Mouse (Mus musculus) lung, embryonic 14.5 days (tissue): ENCODE results near the gene H2-Eb1. TPM values are rescaled to one million over a fixed set of nuclear protein-coding genes. Genes with fewer than 3 reads are reported as not detected.

Experiments used
- ATAC-seq: fragments of 200-750 bp; cut with Nextera tagmentation; 2 replicates; pipeline ENCODE4 v1.8.0; 2017; ENCODE audit warnings: mild to moderate bottlenecking, moderate TSS enrichment, moderate library complexity; ENCODE audit not compliant: insufficient read depth
- DNase-seq: peaks from one replicate; pipeline ENCODE4 v3.0.0-alpha.2; 2015
- H3K27ac ChIP-seq: fragments of 300-500 bp; sonication (generic); 2 replicates; pipeline ENCODE4 v1.5.1; 2014; ENCODE audit warnings: low read depth, mild to moderate bottlenecking, moderate library complexity
- H3K27me3 ChIP-seq: fragments of 300-500 bp; sonication (generic); 2 replicates; pipeline ENCODE4 v1.6.1; 2014; ENCODE audit warnings: low read length, control low read depth; ENCODE audit not compliant: insufficient read depth
- H3K36me3 ChIP-seq: fragments of 300-500 bp; sonication (generic); 2 replicates; pipeline ENCODE4 v1.6.1; 2014; ENCODE audit warnings: control low read depth; ENCODE audit not compliant: insufficient read depth
- H3K4me1 ChIP-seq: fragments of 300-500 bp; sonication (generic); 2 replicates; pipeline ENCODE4 v1.6.1; 2014; ENCODE audit warnings: antibody characterized with exemption, control low read depth; ENCODE audit not compliant: insufficient read depth
- H3K4me2 ChIP-seq: fragments of 300-500 bp; sonication (generic); 2 replicates; pipeline ENCODE4 v1.6.1; 2014; ENCODE audit warnings: mild to moderate bottlenecking
- H3K4me3 ChIP-seq: fragments of 300-500 bp; sonication (generic); 2 replicates; pipeline ENCODE4 v1.5.1; 2014; ENCODE audit warnings: low read depth, low read length
- H3K9ac ChIP-seq: fragments of 300-500 bp; sonication (generic); 2 replicates; pipeline ENCODE4 v1.6.1; 2014
- H3K9me3 ChIP-seq: fragments of 300-500 bp; sonication (generic); 2 replicates; pipeline ENCODE4 v1.6.1; 2016; ENCODE audit warnings: low read depth, low read length, control low read depth
- CTCF ChIP-seq: IDR thresholded peaks from 2 replicates; pipeline ENCODE4 v1.5.1; 2016; ENCODE audit warnings: antibody characterized with exemption, low read depth
- WGBS: fragments of 180-500 bp; shearing (Covaris S2); extraction: QIAGEN DNeasy Blood & Tissue Kit; methylation state at CpG from one replicate; pipeline ENCODE4 v1.1.7; 2014; 5-methylcytosine and 5-hydroxymethylcytosine counted together
- polyA plus RNA-seq: library from polyadenylated mRNA; unstranded; fragments of >200 nt; fragmentation: Nextera tagmentation; extraction: Ambion mirVana; gene quantifications from 2 replicates; pipeline ENCODE4 v1.2.1, GENCODE M21; 2014

H2-Eb1 gene
- polyA plus RNA-seq, 1 experiment from 2014 or later, result 2.3 TPM

DNA sequence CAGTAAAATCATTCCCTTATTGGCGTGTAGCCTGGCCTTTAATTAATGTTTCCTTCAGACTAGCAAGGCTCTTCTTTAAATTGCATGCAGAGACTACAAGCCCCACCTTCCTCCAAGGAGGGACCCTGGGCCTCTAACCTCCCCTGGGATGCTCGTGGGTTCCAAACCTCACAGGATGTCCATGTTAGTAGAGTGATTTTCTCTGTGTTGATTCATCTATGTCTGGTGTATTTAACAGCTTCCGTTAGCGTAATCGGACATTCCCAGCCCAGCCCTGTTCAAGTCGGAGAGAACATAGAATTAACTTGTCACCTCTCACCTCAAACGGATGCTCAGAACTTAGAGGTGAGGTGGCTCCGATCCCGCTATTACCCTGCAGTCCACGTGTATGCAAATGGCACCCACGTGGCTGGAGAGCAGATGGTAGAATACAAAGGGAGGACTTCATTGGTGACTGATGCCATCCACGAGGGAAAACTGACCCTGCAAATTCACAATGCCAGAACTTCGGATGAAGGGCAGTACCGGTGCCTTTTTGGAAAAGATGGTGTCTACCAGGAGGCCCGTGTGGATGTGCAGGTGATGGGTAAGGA, 57.4 kb downstream of the H2-Eb1 start:
- no peak overlapping the region for H3K4me3 ChIP-seq
- DNase-seq, result no peak
- H3K27me3 ChIP-seq, result no peaks in the 10 kb centered on the region
- ATAC-seq, result no peak
- no peak for TF ChIP-seq CTCF
- H3K27ac ChIP-seq, result no peak overlapping the region
- H3K36me3 ChIP-seq, result no peaks in the 10 kb centered on the region
- H3K9me3 ChIP-seq, result no peaks in the 10 kb centered on the region
- 76% methylated on average over 15 of the region's 15 CpGs for WGBS
- no peak overlapping the region for H3K9ac ChIP-seq
- H3K4me2 ChIP-seq, result no peak overlapping the region
- H3K4me1 ChIP-seq, result no peaks in the 10 kb centered on the region

DNA sequence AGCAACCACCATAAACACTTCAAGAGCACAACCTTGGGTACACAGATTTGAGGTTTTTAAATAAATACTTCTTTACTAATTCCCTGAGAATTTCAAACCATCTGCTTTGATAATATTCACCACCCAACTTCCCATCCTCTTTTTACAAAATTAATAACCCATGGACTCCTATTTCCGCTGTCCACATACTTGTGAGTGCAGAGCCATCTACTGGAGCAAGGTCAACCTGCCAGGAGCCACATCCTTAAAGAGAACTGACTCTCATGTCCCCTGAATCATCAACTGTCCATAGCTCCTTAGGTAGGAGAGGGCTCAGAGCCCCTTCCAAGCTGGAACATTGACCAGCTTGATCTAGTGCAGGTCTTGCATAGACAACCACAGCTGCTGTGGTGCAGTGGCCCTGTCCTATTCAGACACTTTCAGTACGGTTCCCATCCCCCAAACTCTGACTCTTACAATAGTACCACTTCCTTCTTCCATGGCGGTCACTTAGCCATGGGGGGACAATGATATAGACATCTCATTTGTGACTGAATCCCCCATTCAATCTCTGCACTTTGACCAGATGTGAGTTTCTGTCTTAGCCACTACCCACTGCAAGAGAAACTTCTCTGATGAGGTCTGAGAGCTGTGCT, 58.1 kb downstream of the H2-Eb1 start:
- DNase-seq (no peak), ATAC-seq (no peak)
- 72% methylated on average over 3 of the region's 3 CpGs for WGBS
- Histone ChIP-seq H3K27me3 (no peaks in the 10 kb centered on the region), H3K4me2 (no peak overlapping the region), H3K4me1 (no peaks in the 10 kb centered on the region), H3K9me3 (no peaks in the 10 kb centered on the region), H3K27ac (no peak overlapping the region), H3K4me3 (no peak overlapping the region), H3K36me3 (no peaks in the 10 kb centered on the region), H3K9ac (no peak overlapping the region)
- no peak for TF ChIP-seq CTCF

DNA sequence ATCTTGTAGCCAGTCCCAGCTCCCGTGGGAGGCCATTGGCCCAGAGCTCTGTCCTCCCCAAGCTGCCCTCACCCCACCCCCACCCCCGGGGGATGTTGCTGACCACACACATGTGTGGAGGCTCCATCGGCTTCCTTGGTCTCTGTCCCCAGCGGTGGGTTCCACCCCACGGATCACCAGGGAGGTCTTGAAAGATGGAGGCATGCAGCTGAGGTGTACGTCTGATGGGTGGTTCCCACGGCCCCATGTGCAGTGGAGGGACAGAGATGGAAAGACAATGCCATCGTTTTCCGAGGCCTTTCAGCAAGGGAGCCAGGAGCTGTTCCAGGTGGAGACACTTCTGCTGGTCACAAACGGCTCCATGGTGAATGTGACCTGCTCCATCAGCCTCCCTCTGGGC, 59.4 kb downstream of the H2-Eb1 start:
- Histone ChIP-seq H3K27ac (no peak overlapping the region), H3K27me3 (no peaks in the 10 kb centered on the region), H3K36me3 (no peaks in the 10 kb centered on the region), H3K9me3 (no peaks in the 10 kb centered on the region), H3K4me2 (no peak overlapping the region), H3K4me1 (no peaks in the 10 kb centered on the region), H3K4me3 (no peak overlapping the region), H3K9ac (no peak overlapping the region)
- 67% methylated on average over 10 of the region's 10 CpGs for WGBS
- no peak for DNase-seq
- TF ChIP-seq CTCF, result no peak
- ATAC-seq, result no peak

Other genes with a start within 250 kb of the H2-Eb1 start
- gene H2-Oa, start 213.5 kb upstream of the H2-Eb1 start, polyA plus RNA-seq, result 0.26 TPM in 1 of 2 replicates, not detected in the other
- 9.8 and 15.5 TPM in 2 replicates for gene H2-DMa, start 186.3 kb upstream of the H2-Eb1 start, polyA plus RNA-seq
- gene Brd2, start 183.2 kb upstream of the H2-Eb1 start, polyA plus RNA-seq, result 153 TPM in 2 replicates
- 0.91 and 1.1 TPM in 2 replicates for gene H2-DMb2, start 162.6 kb upstream of the H2-Eb1 start, polyA plus RNA-seq
- 1.1 TPM in 2 replicates for gene H2-DMb1, start 152.8 kb upstream of the H2-Eb1 start, polyA plus RNA-seq
- 3.5 and 4.0 TPM in 2 replicates for gene Tap1, start 118.3 kb upstream of the H2-Eb1 start, polyA plus RNA-seq
- gene Psmb9, start 118.1 kb upstream of the H2-Eb1 start, polyA plus RNA-seq, result 3.4 and 4.5 TPM in 2 replicates
- gene Psmb8, start 108.1 kb upstream of the H2-Eb1 start, polyA plus RNA-seq, result 7.9 and 8.9 TPM in 2 replicates
- 3.0 and 3.7 TPM in 2 replicates for gene Tap2, start 102.3 kb upstream of the H2-Eb1 start, polyA plus RNA-seq
- not detected in 2 replicates for gene H2-Ob, start 67.0 kb upstream of the H2-Eb1 start, polyA plus RNA-seq
- gene H2-Ab1, start 48.2 kb upstream of the H2-Eb1 start, polyA plus RNA-seq, result 2.6 and 2.8 TPM in 2 replicates
- 2.0 TPM in 2 replicates for gene H2-Aa, start 18.0 kb upstream of the H2-Eb1 start, polyA plus RNA-seq
- not detected in 2 replicates for gene H2-Eb2, start 19.8 kb downstream of the H2-Eb1 start, polyA plus RNA-seq
- 0.07 and 0.20 TPM in 2 replicates for gene Btnl2, start 49.0 kb downstream of the H2-Eb1 start, polyA plus RNA-seq
- not detected in 2 replicates for gene Btnl1, start 71.3 kb downstream of the H2-Eb1 start, polyA plus RNA-seq
- gene BC051142, start 93.0 kb downstream of the H2-Eb1 start, polyA plus RNA-seq, result 0.54 TPM in 1 of 2 replicates, not detected in the other
- not detected in 2 replicates for gene Btnl4, start 171.5 kb downstream of the H2-Eb1 start, polyA plus RNA-seq
- gene Btnl6, start 211.5 kb downstream of the H2-Eb1 start, polyA plus RNA-seq, result not detected in 2 replicates